Mouse (Mus musculus) CD4-positive, CD25-positive, alpha-beta regulatory T cell, adult 2 months (primary cell): ENCODE measurements around the gene Fars2.

Experiments used
- DNase-seq: peaks from one replicate; pipeline ENCODE4 v3.0.0-alpha.2; 2012; ENCODE audit warnings: low read depth, low spot score

Fars2 gene

DNA sequence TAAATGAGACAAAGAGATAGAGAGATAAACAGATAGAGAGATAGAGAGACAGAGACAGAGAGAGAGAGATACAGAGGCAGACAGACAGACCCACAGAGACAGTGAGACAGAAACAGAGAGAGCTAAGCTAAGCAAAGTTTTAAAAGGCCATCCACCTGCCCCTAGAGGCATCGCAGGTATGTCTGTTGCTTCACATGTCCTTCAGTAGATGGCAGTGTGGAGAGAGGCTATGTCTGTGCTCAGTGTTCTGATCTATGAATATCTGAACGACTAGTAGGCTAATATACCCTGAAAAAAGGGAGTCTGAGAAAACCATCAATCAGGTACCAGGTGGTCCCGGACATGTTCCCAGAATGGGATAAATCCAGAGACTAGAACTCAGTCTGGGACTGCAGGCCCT is 537.0 kb downstream of the Fars2 start:
- peak; percentile 48 for DNase-seq

DNA sequence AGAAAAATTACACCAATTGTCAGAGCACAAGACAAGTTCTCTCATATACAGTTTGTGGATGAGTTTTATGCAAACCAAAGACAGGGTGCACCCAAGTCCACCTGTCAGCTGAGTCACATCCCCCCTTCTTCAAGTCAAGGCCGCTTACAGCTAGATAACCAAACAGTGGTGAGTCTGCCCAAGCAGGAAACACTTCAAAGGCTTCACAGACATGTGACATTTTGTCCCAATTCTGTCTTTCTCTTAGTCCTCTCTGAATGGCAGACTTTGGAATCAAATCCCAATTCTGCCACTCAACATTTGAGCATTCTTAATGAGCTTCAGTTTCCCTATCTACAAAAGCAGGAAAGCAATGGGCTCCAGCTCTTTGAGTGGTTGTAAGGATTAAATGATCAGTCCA is 562.1 kb downstream of the Fars2 start:
- DNase-seq: no peak

DNA sequence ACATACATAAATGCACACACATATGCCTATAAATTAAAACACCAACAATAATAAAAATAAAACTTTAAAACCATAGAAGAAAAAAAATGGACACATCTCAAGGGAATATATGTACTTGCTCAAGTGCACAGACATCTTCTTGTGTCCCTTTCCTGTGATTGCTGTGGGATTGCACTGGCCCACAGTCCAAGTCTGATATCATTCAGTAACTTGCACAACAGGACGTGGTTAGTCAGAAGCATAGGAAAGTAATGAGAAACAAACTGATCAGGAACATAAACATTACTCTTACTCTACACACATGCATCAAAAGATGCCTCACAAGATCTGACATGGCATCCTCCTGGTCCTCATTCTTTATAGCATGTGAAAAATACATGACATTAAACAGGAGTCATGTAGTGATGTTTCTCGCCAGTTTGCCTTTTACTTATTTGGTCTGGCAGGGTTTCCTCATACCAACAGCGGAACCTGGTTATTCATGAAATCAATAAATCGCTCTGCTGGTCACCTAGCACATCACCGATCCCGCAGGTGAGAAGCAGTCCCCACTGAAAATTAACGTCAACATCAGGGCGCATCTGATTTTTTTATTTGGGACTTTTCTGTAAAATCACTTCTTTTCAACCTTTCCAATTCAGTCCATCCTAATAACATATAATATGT is 563.6 kb downstream of the Fars2 start:
- no peak for DNase-seq

DNA sequence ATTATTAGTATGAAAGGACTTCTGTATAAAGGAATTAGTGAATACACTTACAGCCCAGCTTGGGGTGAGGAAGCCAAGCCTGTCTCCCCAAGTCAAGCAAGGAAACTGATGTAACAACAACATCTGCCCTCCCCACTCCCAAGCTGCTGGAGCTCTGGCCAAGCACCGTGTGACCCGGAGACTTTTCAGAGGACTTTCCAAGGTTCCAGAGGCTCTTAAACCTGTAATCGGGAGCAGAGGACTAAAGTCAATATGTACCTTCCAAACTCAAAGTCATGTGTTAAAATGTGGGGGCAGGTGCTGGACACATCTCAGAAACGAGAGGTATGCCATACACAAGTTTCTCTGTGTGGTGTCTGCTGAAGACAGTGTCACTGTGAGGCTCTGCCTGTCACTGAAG is 566.4 kb downstream of the Fars2 start:
- DNase-seq: no peak

DNA sequence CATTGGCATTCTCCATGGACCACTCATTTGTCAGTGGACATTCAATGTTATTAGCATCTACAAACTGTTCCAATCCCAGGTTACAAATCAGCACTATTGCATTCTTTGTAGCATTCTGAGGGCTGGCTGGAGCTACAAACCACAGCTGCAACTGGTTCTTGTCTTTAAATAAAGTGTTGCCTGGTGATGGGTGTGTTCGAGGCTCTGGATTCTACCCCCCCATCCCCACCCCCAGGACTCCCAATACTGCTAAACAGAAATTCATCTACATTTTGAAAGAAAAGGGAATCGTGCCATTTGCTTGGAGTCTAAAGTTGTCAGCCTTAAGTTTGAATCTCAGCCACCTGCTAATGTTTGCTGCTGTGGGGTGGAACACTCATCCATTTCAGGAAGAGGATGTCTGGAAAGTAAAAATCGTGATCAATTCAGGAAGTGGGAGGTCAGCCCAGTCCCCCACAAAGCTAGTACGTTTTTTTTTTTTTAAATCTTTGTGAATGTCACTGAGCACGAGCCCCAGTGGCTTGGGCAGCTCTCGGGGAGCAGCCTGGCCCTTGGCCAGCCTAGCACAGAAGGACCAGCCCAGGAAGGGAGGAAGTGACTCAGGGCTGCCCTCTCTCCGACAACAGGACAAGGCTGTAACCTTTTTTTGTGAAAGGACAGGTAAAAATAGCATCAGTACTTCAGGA is 578.4 kb downstream of the Fars2 start:
- DNase-seq: no peak

DNA sequence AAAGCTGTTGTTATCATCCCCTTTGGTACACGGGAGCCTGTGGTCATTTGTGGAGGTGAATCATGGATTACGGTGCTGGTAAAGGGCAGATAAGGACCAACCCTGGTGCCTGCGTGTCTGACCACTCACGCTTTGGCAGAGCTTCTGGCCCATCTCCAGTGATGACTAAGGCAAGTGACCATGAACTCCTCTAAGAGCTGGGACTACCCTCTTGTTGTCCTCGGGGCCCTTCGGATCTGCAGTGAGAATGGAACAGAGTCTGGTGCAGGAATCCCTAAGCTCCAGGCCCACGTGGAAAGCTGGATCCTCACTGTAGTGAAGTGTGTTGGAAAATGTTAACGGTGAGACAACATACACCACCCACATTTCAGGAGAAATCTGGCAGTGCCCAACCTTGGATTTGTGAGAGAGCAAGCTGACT is 579.1 kb downstream of the Fars2 start:
- DNase-seq: no peak

DNA sequence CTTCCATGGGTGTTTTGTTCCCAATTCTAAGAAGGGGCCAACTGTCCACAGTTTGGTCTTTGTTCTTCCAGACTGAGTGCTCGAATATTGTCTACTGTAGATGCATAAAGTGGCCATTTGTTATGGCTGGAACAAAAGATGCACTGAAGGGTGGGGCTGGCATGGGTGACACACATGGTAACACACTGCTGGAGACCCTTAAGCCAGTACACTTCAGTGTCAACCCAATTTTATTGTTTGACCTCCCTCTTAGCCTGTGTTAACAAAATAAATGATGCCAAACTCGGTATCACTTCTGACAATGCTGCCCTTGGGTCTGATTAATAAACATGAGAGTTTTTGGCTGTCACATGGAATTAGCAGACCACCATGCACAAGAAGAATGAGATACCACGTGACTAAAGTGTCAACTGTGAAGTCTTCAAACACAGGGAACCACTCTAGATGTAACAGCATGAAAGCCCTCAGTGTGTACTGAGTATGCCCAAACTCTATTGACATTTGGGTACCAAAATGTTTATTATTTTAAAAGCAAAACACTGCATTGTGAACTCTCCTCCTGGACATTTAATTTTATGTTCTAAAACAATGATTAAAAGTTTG is 590.0 kb downstream of the Fars2 start:
- no peak for DNase-seq

DNA sequence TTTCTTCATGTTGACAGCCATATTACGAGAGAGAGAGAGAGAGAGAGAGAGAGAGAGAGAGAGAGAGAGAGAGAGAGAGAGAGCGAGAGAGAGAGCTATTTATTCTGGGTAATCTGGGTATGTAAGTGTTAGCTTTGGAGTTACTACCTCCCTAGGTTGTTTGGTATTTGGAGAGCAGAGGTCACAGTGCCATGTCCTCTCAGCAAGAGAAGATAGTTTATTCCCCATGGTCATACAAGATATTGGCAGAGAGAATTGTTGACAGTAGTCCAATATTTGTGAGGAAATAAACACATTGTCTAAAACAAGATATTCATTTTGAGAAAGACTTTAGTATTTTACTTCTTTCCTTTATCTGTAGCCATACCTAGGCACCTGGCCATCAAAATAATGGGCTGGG is 596.9 kb downstream of the Fars2 start:
- no peak for DNase-seq

DNA sequence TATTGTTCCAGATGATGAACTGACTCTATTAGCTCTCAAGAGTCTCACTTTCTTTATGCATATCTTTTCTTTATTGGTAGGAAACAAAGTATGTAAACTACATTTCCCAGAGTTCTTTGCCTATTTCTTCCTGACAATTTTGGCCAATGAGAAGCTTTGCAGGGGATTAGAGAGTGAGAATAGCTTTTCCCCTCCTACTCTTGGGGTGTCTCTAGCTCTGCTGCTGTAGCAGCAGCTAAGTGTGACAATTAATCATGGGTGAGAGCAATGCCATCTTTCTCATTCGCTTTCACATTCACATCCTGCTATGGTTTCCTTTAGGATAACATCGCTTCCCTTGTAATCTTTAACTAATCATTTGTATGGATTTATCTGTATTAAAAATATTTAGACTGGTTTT is 599.5 kb downstream of the Fars2 start:
- DNase-seq: no peak

DNA sequence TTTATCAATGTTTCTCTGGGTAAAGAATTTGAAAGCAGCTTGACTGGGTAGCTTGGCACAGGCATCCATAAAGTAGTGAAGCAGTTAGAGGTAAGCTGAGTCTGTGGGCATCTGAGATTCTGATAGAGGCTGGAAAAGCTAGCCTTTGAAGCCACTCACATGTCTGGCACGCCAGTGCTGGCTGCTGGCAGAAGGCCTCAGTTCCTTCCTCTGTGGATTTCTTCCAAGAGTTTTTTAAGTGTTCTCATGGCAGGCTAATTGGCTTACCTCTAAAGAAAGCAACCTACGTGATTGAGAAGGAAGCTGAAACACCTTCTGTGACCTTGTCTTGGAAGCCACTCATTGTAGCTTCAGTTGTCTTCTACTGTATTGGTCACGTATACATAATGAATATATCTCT is 600.2 kb downstream of the Fars2 start:
- DNase-seq: no peak

DNA sequence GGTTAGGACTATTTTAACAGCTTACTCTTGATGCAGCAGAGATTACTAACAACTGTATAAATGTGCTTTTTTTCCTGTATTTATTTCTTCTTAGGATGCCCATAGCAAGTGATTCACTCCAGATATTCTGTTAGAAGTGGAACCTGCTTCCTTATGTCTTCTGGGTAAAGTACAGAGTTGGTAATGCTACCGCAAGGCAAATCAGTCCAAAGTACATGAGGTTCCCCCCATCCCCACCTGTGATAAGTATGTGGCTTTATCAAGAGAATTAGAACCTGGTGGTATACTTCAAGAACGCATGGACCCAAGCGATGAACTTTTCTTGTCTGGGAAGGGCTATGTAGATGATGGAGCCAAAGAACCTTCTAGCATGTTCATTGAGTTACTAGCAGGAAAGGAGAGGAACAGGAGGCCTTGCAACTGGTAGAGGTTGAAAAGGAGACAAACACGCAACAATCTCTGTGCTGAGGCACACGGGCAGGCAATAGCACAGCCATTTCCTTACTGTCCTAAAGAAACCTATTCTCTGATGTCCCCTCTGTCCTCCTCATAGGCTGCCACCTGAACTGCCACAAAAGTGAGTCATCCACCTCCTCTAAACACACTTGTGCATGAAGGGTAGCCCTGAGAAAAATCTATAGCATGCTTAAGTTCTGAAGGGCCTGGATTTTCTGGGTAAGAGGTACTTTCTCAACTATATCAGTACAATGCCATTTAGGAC is 603.2 kb downstream of the Fars2 start:
- no peak for DNase-seq

DNA sequence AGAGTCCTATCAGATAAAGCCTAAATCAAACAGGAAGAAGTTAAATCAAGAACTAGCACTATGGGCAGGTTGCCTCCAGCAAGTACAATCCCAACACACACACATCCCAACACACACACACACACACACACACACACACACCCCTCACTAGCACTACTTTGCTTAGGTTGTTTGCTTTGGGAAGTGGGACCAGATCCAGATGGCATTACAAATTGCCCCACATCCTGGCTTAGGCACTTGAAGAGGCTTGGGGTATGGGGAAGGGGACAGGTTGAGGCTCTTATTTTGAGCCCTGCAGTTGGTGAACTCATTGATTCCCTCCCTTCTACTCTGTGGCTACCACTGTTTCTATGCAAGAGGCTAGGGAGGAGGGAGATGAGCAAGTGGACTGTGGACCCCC is 605.1 kb downstream of the Fars2 start:
- no peak for DNase-seq

DNA sequence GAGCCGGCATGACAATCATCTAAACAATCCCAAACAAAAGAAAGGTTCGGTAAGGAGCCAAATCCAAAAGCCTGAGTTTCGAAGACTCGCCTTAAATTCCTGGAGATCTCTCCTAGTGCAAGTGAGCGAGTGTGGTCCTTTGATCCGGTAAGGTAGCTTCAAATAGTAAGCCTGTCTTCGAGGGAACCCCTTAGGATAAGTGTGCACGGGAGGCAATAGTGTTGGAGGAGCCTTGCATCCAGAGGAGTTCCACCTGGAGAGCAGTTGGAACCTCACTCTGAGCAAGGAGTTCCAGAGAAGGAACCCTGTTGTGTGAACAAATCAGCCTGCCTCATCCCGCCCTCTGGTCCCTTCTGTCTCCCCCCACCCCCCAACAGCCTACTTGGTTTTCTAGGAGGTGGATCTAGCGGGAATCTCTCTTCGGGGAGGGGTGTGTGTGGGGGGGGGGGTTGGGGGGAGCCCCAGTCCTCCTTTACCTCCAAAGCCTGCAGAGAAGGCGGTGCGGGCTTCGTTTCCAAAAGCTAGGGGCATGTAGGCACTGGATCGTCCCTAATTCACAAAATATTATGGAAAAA is 606.6 kb downstream of the Fars2 start:
- DNase-seq: no peak

DNA sequence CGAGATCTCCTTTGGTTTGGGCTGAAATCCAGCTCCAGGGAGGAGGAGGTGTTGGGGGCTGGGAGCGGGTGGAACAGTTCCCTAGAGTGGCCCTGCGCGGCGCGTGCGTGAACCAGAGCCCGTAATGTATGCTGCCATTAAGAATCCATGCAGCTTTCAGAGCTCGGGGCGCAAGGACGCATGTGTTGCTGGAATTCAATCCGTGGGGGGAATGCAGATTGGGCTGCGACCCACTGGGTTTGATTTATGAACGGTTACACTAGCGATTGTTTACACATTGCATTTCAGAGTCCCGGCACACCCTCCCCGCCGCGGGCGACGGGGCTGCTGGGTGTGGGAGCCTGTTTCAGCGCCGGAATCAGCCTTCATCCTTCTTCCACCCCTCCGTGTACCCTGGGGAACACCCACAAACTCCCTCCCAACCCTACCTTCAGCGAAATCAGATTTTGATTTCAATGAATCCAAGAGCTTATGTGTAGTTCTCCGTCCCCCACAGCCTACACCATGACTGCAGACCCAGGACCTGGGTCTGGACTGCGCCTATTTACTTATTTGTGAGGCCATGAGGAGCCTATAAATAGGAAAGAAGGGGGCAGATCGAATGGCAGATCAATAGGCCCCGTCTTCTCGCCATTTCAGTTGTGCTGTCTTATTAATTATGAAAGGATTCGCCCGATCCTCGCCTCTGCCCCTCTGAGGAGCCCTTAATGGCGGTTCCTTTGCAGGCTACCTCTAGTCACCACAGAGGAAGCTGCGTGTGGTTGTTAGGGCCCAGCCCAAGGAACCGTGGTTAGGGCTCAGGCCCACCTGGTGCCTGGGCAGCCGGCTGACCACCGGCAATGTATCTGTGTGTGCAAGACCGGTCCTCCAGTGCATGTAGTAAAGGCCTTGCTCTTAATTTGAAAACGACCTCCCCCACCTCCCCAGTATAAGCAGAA is 607.6 kb downstream of the Fars2 start:
- peak; percentile 29 for DNase-seq

DNA sequence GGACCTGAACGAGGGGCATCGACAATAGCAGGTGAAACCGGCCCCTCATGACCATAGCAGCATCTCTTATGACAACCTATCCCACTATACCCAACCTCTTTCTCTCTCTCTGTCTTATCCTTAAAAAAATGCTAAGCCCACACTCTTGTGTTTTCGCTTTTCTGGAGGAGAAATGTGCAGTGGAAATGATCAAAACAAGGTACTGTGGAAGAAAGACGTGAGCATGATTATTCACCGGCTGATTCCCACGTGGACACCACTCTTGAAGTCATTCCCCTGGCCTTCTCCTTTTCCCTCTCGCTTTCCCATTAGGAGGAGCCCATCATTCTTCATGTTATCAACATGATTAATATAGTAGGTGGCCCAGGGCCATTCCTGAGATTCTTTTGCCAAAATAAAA is 608.7 kb downstream of the Fars2 start:
- DNase-seq: no peak

DNA sequence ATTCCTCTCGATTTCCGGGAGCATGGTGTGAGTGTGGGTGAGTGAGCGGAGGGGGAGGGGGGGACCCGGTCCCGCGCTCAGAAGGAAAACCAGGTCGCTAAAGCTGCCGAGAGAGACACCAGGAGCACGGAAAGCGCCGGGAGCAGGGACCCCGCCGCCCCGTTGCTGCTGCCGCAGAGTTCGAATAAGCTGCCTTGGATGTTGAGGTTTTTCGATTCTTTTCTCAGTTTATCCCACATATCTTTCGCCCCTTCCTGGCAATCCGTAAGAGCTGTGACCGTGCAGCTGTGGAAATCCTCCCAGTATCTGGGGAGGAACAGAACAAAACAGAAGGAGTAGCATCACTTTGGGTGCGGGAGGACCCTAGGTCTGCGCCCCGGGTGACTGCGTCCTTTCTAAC is 609.3 kb downstream of the Fars2 start:
- peak; percentile 25 for DNase-seq

DNA sequence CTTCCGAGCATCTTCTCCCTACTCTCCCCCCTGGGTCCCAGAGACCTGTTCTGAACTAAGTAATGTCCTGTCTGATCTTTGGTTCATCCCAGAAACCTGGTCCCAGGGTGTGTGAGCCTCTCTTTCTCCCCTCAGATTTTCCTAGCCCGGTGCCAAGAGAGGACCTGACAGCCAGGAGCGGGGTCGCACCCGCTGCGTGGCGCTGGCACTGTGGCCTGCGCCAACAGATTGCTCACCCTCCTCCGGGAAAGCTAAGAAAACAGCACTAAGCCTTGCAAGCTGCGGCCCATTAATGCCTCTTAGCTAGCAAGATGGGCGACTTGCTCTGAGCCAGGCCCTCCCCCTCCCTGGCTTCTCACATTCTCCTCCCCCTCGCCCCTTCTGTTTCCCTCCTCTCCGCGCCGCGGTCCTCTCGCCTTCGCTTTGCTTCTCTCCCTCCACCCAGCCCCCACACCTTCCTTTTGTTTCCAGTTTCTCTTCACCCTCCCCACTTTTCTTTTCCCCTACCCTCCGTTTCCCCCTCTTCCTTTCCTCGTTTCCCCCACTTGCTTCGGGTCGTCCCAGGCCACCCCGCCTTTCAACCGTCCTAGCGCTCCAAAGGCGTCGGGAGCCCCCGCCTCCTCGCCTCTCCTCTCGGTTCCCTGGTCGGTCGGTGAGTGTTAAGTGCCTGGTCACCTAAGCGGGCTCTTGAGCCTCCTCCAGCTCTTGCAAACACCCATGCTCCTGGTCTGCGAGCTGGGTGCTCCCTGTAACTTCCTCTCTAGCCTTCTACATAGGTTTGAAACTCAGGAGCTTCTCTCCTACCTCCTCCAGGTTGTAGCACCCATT is 610.0 kb downstream of the Fars2 start:
- peak; percentile 66 for DNase-seq

DNA sequence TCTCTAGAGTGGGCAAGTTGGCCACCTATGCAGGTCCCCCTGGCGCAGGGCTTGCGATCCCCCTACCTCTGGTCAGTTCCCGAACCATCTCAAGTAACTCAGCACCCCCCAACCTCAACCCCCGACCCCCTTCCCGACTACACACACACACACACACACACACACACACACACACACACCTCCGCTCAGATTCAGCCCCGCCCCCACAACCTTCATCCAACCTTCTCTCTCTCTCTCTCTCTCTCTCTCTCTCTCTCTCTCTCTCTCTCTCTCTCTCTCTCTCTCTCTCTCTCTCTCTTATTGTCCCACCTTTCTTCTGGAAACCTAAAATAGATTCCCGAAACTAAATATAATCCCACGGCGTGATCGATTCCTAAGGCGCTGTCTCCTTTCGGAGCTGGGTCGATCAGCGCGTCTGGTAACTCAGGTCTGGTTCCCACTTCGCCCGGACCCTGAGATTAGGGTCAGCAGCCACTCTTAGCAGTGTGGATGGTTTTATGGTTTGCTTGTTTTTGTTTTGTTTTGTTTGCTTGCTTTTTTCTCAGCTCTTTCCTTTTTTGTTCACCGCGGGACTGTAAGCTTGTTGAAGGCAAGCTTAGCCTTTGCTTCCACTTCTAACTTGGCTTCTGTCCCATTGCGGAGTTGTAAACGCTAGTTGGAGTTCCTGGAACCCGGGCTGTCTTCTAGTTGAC is 610.7 kb downstream of the Fars2 start:
- no peak for DNase-seq

DNA sequence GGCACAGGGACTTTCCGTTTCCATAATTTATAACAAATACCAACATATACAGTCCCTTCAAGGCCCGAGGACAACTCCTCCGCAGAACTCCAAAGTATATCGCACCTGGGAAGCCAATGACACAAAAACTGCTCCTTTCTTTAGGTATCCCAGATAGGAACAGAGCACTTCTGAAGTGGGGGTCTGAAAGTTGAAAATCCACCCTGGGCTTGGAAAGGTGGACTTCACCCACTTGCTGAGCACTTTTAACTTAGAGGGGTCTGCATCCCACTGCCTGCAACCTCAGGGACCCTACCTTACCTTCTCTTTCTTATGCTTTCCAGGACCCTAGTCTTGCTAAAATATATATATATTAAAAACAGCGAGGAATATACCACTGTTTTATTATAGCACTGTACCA is 611.3 kb downstream of the Fars2 start:
- DNase-seq: no peak
